Mouse (Mus musculus): ENCODE measurements around the gene Trpv5. TPM values are rescaled to one million over a fixed set of nuclear protein-coding genes. Genes with fewer than 3 reads are reported as not detected.
A peak's percentile ranks its signal among the peaks of the same experiment; 100 is the strongest.

The Trpv5 gene
- polyA plus RNA-seq, 1 experiment: not detected

DNA sequence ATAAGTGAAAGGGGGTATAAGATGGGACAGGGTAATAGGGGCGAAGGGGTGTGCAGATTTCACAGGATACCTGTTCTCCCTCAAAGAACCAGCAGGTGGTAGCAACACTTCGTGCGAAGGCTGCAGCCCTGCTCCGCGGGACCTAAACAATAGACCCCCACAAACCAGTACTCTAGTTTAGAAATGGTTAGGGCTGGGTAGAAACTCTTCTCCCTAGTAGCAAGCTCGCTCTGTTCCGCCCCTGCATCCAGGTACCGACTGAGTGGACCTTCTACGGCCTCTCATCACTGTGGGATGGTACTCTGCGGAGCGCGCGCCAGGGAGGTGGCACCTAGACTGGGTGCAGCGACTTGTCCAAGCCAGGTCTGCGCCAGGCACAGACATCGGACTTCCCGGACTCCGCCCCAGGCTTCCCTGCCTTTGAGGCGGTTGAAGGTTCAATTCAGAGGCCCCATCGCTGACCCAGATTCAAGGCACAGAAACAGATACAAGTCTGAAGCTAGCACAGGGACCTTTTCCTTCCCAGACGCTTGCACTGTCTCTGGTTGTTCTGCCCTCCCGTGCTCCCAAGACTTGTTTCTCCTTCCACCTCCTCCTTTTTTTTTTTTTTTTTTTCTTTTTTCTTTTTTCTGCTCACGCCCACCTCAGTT lies 76.0 kb downstream of the Trpv5 start:
- Histone ChIP-seq H3K4me1 (ENCODE audit: control insufficient read depth, insufficient read depth, low read length) (peaks cover 2% of the 10 kb centered on the region; the same call in 1 of the 2 replicates), H3K4me3 (ENCODE audit: insufficient read depth, low read length) (peak overlapping the region; percentile 66), H3K27ac (ENCODE audit: insufficient read depth, low read length) (0 out of 2 replicates have a peak overlapping the region, but pooled peaks have one; percentile 38)
- TF ChIP-seq POLR2A (IDR thresholded peaks at IDR 0.05; ENCODE audit: extremely low read depth, insufficient read depth, low read length): no peak
- peak; percentile 69 for TF ChIP-seq CTCF (IDR thresholded peaks at IDR 0.05; ENCODE audit: extremely low read depth, insufficient read depth, low read length)

Other genes starting within 250 kb of the Trpv5 start
- gene Gm10334, start 234.6 kb downstream of the Trpv5 start, polyA plus RNA-seq (2012; rRNA removed): 3.8 and 4.9 TPM in 2 replicates
- gene Prss1, start 221.8 kb downstream of the Trpv5 start, polyA plus RNA-seq (2012; rRNA removed): not detected in 2 replicates
- gene Prss2, start 159.0 kb downstream of the Trpv5 start, polyA plus RNA-seq (2012; rRNA removed): 0.19 TPM in 1 of 2 replicates, not detected in the other
- gene Ephb6, start 75.3 kb downstream of the Trpv5 start, polyA plus RNA-seq (2012; rRNA removed): 135 and 140 TPM in 2 replicates
- 3.3 and 4.2 TPM in 2 replicates for gene Trpv6, start 44.4 kb downstream of the Trpv5 start, polyA plus RNA-seq (2012; rRNA removed)
- not detected in 2 replicates for gene Llcfc1, start 3.7 kb upstream of the Trpv5 start, polyA plus RNA-seq (2012; rRNA removed)
- gene Kel, start 23.6 kb upstream of the Trpv5 start, polyA plus RNA-seq (2012; rRNA removed): not detected in 2 replicates
- gene Olfr459, start 94.4 kb upstream of the Trpv5 start, polyA plus RNA-seq (2012; rRNA removed): not detected in 2 replicates
- gene Pip, start 166.8 kb upstream of the Trpv5 start, polyA plus RNA-seq (2012; rRNA removed): not detected in 2 replicates
- gene Sval2, start 172.2 kb upstream of the Trpv5 start, polyA plus RNA-seq (2012; rRNA removed): not detected in 2 replicates

Measured in cortical plate, adult 2 months (tissue).